Mouse (Mus musculus): ENCODE measurements around the gene Lgi4. TPM values are rescaled to one million over a fixed set of nuclear protein-coding genes. Genes with fewer than 3 reads are reported as not detected.
A peak's percentile ranks its signal among the peaks of the same experiment; 100 is the strongest.

The Lgi4 gene
- polyA plus RNA-seq, 1 experiment: 35.6 TPM

DNA sequence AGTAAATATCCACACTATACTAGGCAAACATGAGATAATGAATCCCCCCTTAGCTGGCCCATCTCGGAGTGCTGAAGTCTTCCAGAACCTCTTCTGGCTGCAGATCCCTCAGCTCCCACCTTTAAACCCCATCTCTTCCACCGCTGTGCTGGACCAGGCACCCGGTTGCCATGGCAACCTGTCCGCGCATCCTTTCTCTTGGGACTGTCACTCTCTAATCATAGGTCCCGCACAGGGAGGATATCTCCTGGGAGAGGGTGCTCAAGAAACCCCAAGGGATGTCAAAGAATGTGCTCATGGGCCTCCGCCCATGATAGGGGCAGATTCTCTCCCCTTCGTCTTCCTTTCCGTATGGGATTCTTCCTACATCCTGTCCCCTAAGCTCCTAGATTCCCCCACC is 8.2 kb upstream of the Lgi4 start:
- Histone ChIP-seq H3K27ac (ENCODE audit: insufficient read depth, low read length) (peak overlapping the region; percentile 65), H3K4me1 (ENCODE audit: control insufficient read depth, insufficient read depth, low read length) (no peaks in the 10 kb centered on the region; the same call in 1 of the 2 replicates), H3K4me3 (ENCODE audit: insufficient read depth, low read length) (peak overlapping the region; percentile 85)
- TF ChIP-seq CTCF (IDR thresholded peaks at IDR 0.05; ENCODE audit: extremely low read depth, insufficient read depth, low read length) (no peak), POLR2A (IDR thresholded peaks at IDR 0.05; ENCODE audit: extremely low read depth, insufficient read depth, low read length) (0 out of 2 replicates have a peak, but pooled peaks have one; percentile 41)

DNA sequence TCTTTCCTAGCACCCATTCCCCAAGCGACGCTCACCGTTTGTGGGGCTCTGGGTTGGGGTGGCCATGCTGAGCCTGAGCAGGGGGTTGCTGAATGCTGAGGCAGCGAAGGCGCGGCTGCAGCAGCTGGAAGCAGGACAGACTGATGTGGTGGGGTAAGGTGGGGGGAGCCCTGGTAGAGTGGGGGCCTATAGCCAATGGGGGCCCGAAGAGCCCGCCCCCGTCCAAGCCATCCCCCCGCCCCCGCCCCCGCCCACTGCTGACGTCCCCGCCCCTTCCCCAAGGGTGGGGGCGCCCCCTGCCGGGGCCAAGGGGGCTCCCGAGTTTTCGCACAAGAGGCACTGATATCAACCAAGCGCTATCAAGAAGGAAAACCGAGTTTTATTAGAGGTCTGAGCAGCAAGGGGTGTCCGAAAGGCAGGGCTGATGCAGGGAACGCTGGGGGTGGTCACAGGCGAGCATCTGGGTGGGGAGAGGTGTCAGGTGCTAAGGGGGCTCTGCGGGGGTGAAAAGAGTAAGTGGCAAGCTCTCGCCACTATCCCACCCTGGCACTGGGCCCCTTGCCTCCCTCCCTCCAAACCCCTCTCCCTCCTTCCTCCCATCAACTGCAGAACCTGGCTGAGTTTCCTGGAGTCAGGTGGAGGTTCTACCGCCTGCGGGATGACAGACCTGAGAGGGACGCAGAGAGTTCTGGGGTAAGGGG is 7.7 kb upstream of the Lgi4 start, which contains the start of gene Fxyd7:
Gene Fxyd7, minus strand, starts transcription at position 147 of the 701 bp plus-strand sequence.
- Histone ChIP-seq H3K27ac (ENCODE audit: insufficient read depth, low read length) (peak within 1 kb of the TSS; percentile 83), H3K4me1 (ENCODE audit: control insufficient read depth, insufficient read depth, low read length) (no peaks in the 10 kb centered on the region; the same call in 1 of the 2 replicates), H3K4me3 (ENCODE audit: insufficient read depth, low read length) (peak within 1 kb of the TSS; percentile 85)
- no peak for TF ChIP-seq POLR2A (IDR thresholded peaks at IDR 0.05; ENCODE audit: extremely low read depth, insufficient read depth, low read length)
- TF ChIP-seq CTCF (IDR thresholded peaks at IDR 0.05; ENCODE audit: extremely low read depth, insufficient read depth, low read length): no peak

DNA sequence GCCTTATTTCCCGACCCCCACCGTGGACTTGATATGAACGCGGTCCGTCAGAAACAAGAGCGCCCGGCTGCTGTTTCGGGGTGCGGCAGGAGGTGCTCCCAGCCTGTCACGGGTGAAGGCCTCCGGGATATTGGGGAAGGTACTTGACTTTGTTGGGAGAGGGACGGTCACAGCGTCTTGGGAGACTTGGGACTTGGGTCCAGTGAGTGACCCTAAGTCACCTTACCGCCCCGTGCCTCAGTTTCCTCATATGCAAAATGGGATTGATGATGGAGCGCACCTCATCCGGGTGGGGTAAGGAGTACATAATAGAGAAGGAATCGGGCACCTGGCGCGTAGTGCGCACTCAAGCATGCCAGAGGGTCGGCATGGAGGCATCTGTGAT is 6.9 kb upstream of the Lgi4 start:
- Histone ChIP-seq H3K4me3 (ENCODE audit: insufficient read depth, low read length) (peak overlapping the region; percentile 85), H3K4me1 (ENCODE audit: control insufficient read depth, insufficient read depth, low read length) (no peaks in the 10 kb centered on the region; the same call in 1 of the 2 replicates), H3K27ac (ENCODE audit: insufficient read depth, low read length) (peak overlapping the region; percentile 83; the same call in 1 of the 2 replicates)
- peak; percentile 40; the same call in 1 of the 2 replicates for TF ChIP-seq POLR2A (IDR thresholded peaks at IDR 0.05; ENCODE audit: extremely low read depth, insufficient read depth, low read length)
- no peak for TF ChIP-seq CTCF (IDR thresholded peaks at IDR 0.05; ENCODE audit: extremely low read depth, insufficient read depth, low read length)

DNA sequence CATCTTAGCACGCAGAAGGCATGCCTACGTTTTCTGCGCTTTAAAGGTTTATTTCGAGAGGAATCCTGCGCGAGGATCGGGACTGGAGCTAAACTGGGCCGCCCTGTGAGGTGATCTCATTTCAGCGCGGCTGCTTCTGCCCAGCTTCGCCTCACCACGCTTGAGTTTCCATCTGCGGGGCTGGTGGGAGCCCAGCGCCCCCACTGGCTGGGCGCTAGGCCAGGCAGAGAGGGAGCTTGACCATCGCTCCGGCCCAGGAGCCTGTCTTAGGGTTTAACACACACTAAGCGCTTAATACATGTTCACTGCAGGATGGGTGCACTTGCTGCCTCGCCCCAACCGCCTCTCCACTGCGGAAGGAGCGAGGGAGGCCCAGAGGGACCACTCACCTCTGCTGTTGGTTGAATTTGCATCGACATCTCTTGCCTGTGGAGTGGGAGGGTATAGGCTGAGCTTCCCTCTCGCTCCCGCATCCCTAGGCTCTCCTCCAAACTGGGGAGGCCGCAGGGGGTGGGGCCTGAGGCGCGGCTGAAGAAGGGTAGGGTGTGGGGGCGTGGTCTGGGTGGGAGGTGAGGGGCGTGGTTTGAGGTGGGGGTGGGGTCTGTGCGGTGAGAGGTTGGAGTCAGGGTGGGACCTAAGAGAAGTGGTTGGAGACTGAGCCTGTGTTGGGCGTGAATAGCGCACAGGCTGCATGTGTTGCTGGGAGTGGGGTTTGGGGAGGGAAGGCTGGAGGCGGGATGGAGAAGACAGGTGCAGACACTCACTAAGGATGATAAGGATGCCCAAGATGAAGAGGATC is 6.3 kb upstream of the Lgi4 start:
- Histone ChIP-seq H3K27ac (ENCODE audit: insufficient read depth, low read length) (peak overlapping the region; percentile 83), H3K4me1 (ENCODE audit: control insufficient read depth, insufficient read depth, low read length) (no peaks in the 10 kb centered on the region; the same call in 1 of the 2 replicates), H3K4me3 (ENCODE audit: insufficient read depth, low read length) (peak overlapping the region; percentile 85)
- TF ChIP-seq CTCF (IDR thresholded peaks at IDR 0.05; ENCODE audit: extremely low read depth, insufficient read depth, low read length) (no peak), POLR2A (IDR thresholded peaks at IDR 0.05; ENCODE audit: extremely low read depth, insufficient read depth, low read length) (no peak; the same call in 1 of the 2 replicates)

DNA sequence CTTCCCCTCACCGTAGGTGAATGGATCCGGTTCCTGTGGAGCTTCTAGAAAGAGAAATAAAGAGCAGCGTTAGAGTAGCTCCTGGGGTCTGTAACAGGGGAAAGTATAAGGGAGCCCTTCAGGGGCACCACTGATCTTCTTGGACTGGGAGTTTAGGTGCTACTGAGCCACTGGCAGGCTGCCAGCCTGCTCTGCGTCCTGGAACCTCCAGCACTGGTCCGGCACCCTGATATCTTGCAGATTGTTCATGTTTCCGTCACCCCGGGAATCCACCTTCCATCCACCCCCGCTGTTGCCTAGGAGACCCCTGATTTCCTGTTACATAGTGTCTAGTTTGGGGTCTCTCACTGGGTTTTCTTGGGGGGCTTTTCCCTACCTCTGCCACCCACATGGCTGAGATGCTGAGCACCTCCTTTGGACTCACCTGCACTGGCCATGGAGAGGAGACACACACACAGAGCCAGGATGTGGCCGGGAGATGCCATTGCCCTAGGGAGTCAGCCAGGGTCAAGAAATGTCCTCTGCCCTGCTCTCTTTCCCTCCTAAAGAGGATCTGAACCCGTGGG is 5.2 kb upstream of the Lgi4 start:
- Histone ChIP-seq H3K4me1 (ENCODE audit: control insufficient read depth, insufficient read depth, low read length) (no peaks in the 10 kb centered on the region; the same call in 1 of the 2 replicates), H3K27ac (ENCODE audit: insufficient read depth, low read length) (peak overlapping the region; percentile 38; the same call in 1 of the 2 replicates), H3K4me3 (ENCODE audit: insufficient read depth, low read length) (peak overlapping the region; percentile 85; the same call in 1 of the 2 replicates)
- TF ChIP-seq CTCF (IDR thresholded peaks at IDR 0.05; ENCODE audit: extremely low read depth, insufficient read depth, low read length) (no peak), POLR2A (IDR thresholded peaks at IDR 0.05; ENCODE audit: extremely low read depth, insufficient read depth, low read length) (no peak)

DNA sequence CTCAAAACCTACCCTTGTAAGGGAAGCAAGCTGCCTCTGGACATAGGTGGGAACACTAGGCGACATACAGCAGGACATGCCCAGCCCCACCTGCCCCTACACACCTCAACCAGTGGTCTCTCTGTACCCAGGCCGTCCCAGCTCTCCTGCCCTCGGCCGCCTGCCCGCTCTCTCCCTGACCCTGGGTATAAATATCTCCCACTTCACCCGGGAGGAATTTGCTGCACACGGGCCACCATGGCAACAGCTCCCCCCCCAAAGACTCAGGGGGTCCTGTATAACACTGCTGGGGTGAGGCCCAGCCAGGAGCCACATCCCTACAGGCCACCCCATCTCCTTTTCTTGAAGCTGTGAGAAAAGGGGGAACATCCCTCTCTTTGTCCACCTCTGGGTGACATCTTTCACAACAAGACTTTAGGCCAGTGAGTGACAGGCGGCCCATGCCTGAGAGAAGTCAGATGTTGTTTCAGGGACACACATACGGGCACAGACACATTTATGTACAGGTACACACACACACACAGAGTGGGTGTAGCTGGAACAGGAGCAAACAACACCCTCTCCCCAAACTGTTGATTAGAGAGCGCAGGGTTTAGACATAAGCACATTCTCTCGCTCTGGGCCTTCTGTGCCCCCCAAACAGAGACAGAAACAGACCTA is 4.4 kb upstream of the Lgi4 start:
- Histone ChIP-seq H3K4me1 (ENCODE audit: control insufficient read depth, insufficient read depth, low read length) (no peaks in the 10 kb centered on the region), H3K27ac (ENCODE audit: insufficient read depth, low read length) (peak overlapping the region; percentile 38), H3K4me3 (ENCODE audit: insufficient read depth, low read length) (peak overlapping the region; percentile 7; the same call in 1 of the 2 replicates)
- TF ChIP-seq POLR2A (IDR thresholded peaks at IDR 0.05; ENCODE audit: extremely low read depth, insufficient read depth, low read length) (no peak), CTCF (IDR thresholded peaks at IDR 0.05; ENCODE audit: extremely low read depth, insufficient read depth, low read length) (no peak)

DNA sequence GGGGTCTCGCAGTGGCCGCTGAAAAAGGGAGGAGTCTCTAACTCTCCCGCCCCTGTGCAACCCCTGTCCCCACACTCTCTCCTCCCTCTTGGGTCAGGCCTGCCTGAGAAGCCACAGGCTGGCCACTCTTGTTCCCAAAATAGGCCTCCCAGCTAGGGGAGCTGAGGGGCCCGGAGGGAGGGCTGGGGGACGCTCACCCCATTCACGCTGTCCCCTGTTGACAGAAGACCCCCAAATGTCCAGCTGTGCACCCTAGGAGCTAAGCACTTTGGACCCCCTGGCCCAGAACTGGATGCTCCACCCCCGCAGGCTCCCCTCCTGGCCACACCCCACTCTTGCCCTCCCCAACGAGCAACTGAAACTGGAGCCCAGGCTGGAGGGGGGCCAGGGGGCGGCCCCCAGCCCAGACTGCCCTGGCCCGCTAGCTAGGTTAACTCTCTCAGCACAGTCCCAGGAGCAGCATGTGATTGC is 3.8 kb upstream of the Lgi4 start:
- Histone ChIP-seq H3K4me1 (ENCODE audit: control insufficient read depth, insufficient read depth, low read length) (no peaks in the 10 kb centered on the region), H3K4me3 (ENCODE audit: insufficient read depth, low read length) (peak overlapping the region; percentile 7; the same call in 1 of the 2 replicates), H3K27ac (ENCODE audit: insufficient read depth, low read length) (peak overlapping the region; percentile 38)
- no peak for TF ChIP-seq CTCF (IDR thresholded peaks at IDR 0.05; ENCODE audit: extremely low read depth, insufficient read depth, low read length)
- TF ChIP-seq POLR2A (IDR thresholded peaks at IDR 0.05; ENCODE audit: extremely low read depth, insufficient read depth, low read length): no peak

DNA sequence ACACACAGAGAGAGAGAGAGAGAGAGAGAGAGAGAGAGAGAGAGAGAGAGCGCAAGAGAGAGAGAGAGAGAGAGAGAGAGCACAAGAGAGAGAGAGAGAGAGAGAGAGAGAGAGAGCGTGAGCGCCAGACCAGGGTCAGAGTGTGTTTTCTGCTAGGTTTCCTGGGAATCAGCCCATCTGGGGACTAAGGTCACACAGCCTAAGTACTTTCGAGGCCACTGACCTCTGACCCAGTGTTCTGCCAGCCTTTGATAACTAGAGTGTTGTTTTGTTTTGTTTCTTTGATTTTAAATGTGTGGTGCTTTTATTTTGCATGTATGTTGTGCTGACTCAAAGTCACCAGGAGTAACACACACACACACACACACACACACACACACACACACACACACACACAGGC is 3.3 kb upstream of the Lgi4 start:
- Histone ChIP-seq H3K4me3 (ENCODE audit: insufficient read depth, low read length) (no peak overlapping the region), H3K27ac (ENCODE audit: insufficient read depth, low read length) (no peak overlapping the region), H3K4me1 (ENCODE audit: control insufficient read depth, insufficient read depth, low read length) (0 out of 2 replicates have a peak, but pooled peaks cover 2% of the 10 kb centered on the region)
- TF ChIP-seq POLR2A (IDR thresholded peaks at IDR 0.05; ENCODE audit: extremely low read depth, insufficient read depth, low read length): no peak
- TF ChIP-seq CTCF (IDR thresholded peaks at IDR 0.05; ENCODE audit: extremely low read depth, insufficient read depth, low read length): no peak
